Mouse (Mus musculus): ENCODE measurements at regions not wholly inside any gene's neighbourhood (a gene's known extent, or its start where the extent isn't known, plus 50 kb on each side); places are given as distances from the start of the nearest gene placed in this dataset.

DNA sequence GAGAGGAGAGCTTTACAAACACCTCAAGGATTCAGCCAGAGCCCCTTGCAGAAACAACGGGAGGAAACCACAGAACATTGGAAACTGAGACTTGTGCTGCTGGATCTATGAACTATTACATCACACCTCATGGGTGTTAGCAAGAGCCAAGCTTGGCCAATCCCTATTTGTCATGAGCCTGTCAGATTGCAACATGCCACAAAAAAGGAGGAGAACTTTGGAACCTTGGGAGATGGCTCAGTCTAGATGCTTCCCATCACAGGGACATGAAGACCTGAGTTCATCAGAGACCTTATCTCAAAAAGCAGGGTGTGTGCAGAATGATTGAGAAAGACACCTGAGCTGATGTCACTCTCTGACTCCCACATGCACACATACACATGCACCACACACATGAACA lies 68.3 kb upstream of the Onecut1 start:
- TF ChIP-seq POLR2A (IDR thresholded peaks at IDR 0.05; ENCODE audit: insufficient read depth, low read depth, low read length) (no peak), CTCF (IDR thresholded peaks at IDR 0.05) (no peak), EP300 (IDR thresholded peaks at IDR 0.05; ENCODE audit: insufficient read depth, low read depth, low read length) (no peak)

Data from heart, adult 2 months (tissue).